Mouse (Mus musculus) MEL (cell line): ENCODE measurements around the gene Cd47.

ENCODE experiments used
- CHD1 ChIP-seq: IDR thresholded peaks from 2 replicates; pipeline ENCODE4 v1.6.1; 2012; ENCODE audit warnings: low read depth, mild to moderate bottlenecking, inconsistent platforms, low read length, improper control_type of control experiment
- CTCF ChIP-seq, 3 experiments: IDR thresholded peaks in 2 of 3; conservative IDR thresholded peaks in 1 of 3; 2 replicates each; pipeline ENCODE4 v1.5.1; 2011 to 2012; ENCODE audit warnings: low read length in 3 of 3, low read depth in 2 of 3, mild to moderate bottlenecking in 2 of 3, improper control_type of control experiment in 1 of 3, inconsistent platforms in 1 of 3, mixed read lengths in 1 of 3, moderate library complexity in 1 of 3; ENCODE audit not compliant: control insufficient read depth in 1 of 3, insufficient read depth in 1 of 3, poor library complexity in 1 of 3, severe bottlenecking in 1 of 3
- E2F4 ChIP-seq: IDR thresholded peaks from 2 replicates; pipeline ENCODE4 v1.6.1; 2011; ENCODE audit warnings: low read depth, low read length, improper control_type of control experiment, borderline replicate concordance
- EP300 ChIP-seq, 2 experiments: IDR thresholded peaks; 2 replicates each; pipeline ENCODE4 v1.6.1; 2011; ENCODE audit warnings: improper control_type of control experiment in 2 of 2, low read length in 2 of 2, low read depth in 1 of 2, mild to moderate bottlenecking in 1 of 2
- GABPA ChIP-seq: IDR thresholded peaks from 2 replicates; pipeline ENCODE4 v1.6.1; 2012; ENCODE audit warnings: low read depth, mild to moderate bottlenecking, inconsistent platforms, low read length, improper control_type of control experiment, moderate library complexity
- GATA1 ChIP-seq: IDR thresholded peaks from 2 replicates; pipeline ENCODE4 v1.6.1; 2011; ENCODE audit warnings: low read depth, low read length, improper control_type of control experiment
- HCFC1 ChIP-seq: IDR thresholded peaks from 2 replicates; pipeline ENCODE4 v1.6.1; 2012; ENCODE audit warnings: low read depth, mild to moderate bottlenecking, inconsistent platforms, low read length, improper control_type of control experiment, moderate library complexity
- MAX ChIP-seq: IDR thresholded peaks from 2 replicates; pipeline ENCODE4 v1.6.1; 2011; ENCODE audit warnings: low read length, improper control_type of control experiment
- POLR2A ChIP-seq, 2 experiments: IDR thresholded peaks; 2 replicates each; pipeline ENCODE4 v1.6.1; 2011 to 2012; ENCODE audit warnings: low read length in 2 of 2, mild to moderate bottlenecking in 2 of 2, control low read depth in 1 of 2, improper control_type of control experiment in 1 of 2, low read depth in 1 of 2, moderate library complexity in 1 of 2; ENCODE audit not compliant: control insufficient read depth in 1 of 2, insufficient read depth in 1 of 2, poor library complexity in 1 of 2
- TAL1 ChIP-seq: IDR thresholded peaks from 2 replicates; pipeline ENCODE4 v1.6.1; 2012; ENCODE audit warnings: mild to moderate bottlenecking, inconsistent platforms, low read length, moderate library complexity, mixed read lengths
- ZC3H11A ChIP-seq: IDR thresholded peaks from 2 replicates; pipeline ENCODE4 v1.6.1; 2012; ENCODE audit warnings: low read depth, mild to moderate bottlenecking, inconsistent platforms, low read length, improper control_type of control experiment

- no peak for TF ChIP-seq HCFC1
- TF ChIP-seq CTCF (IDR thresholded peaks at IDR 0.05 in 2 of 3, conservative IDR thresholded peaks at IDR 0.05 in 1 of 3; ENCODE audit: control insufficient read depth in 1 of 3, insufficient read depth in 1 of 3, low read depth in 2 of 3, low read length in 3 of 3, poor library complexity in 1 of 3, severe bottlenecking in 1 of 3): no peak
- no peak for TF ChIP-seq E2F4
- TF ChIP-seq TAL1: no peak
- TF ChIP-seq CHD1: no peak
- TF ChIP-seq ZC3H11A: no peak
- TF ChIP-seq EP300 (IDR thresholded peaks at IDR 0.05; ENCODE audit: low read depth in 1 of 2, low read length in 2 of 2): no peak
- no peak for TF ChIP-seq MAX
- TF ChIP-seq POLR2A (IDR thresholded peaks at IDR 0.05; ENCODE audit: control insufficient read depth in 1 of 2, insufficient read depth in 1 of 2, low read depth in 1 of 2, low read length in 2 of 2, poor library complexity in 1 of 2): no peak
- no peak for TF ChIP-seq GABPA
- TF ChIP-seq GATA1: no peak
Observed at GRCm38 (mm10) chr16:49787714-49788113, 12.6 kb upstream of the Cd47 start.
